Mouse (Mus musculus): Measurements from ENCODE around the gene Abhd5. TPM values are rescaled to one million over a fixed set of nuclear protein-coding genes. Genes with fewer than 3 reads are reported as not detected.

Gene Abhd5
- total and polyA plus RNA-seq, 3 experiments: 6.0 to 12.2 (median 8.8) TPM

DNA sequence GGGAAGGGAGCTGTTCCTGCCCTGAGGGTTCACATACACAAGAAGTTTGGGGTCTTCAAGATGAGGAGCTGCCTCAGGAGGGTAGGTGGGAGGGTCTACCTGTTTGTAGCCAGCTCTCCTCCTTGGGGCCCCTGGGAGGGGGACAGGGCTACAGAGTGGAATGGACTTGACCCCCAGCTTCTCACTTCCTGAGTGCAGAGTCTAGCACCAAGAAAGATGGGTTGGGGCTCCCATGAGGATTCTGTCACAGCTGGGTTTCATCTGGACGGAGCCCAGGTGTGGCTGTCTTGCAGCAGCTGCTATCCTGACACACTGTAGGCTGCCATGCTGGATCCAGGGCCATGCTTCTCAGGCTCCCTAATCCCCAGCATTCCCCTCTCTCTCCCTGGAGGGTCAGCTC, 78.3 kb downstream of the Abhd5 start:
- H3K36me3 ChIP-seq (replicated peaks in 1 of 2; ENCODE audit: control insufficient read depth in 1 of 2, insufficient read depth in 1 of 2, low read length in 1 of 2): no peaks in the 10 kb centered on the region
- H3K9ac ChIP-seq (ENCODE audit: insufficient read depth, low read depth): no peak overlapping the region
- in situ Hi-C loops (cut with MboI; ENCODE audit: low pct_ligation_motif_present, low pct_unique_long_range_greater_than_20kb, low sequenced_read_pairs): no loop called here
- no peaks in the 10 kb centered on the region for H3K79me2 ChIP-seq (replicated peaks; ENCODE audit: control insufficient read depth, extremely low read depth, insufficient read depth, poor library complexity, severe bottlenecking)
- dilution Hi-C loops (cut with MboI; ENCODE audit: extremely low pct_ligation_motif_present, extremely low pct_unique_long_range_greater_than_20kb, low sequenced_read_pairs): no loop called here
- no peak for TF ChIP-seq E2F4 (IDR thresholded peaks at IDR 0.05; ENCODE audit: insufficient replicate concordance, low read depth, low read length)
- H3K9me3 ChIP-seq (replicated peaks; ENCODE audit: low read length): no peaks in the 10 kb centered on the region
- no peak overlapping the region for H3K4me2 ChIP-seq (ENCODE audit: insufficient read depth, low read depth, poor library complexity, severe bottlenecking)
- no peak overlapping the region for H3K4me3 ChIP-seq (replicated peaks in 1 of 3; ENCODE audit: low read depth in 2 of 3, low read length in 2 of 3, poor library complexity in 1 of 3)
- DNase-seq (ENCODE audit: extremely low read depth): no peak
- H3K4me1 ChIP-seq (ENCODE audit: control insufficient read depth in 1 of 2, insufficient read depth in 2 of 2): peaks cover 0 to 13% of the 10 kb centered on the region in 2 experiments; a peak in 2 of 4 replicates
- H3K27me3 ChIP-seq (replicated peaks): peaks cover 29% of the 10 kb centered on the region
- no peak overlapping the region for H3K27ac ChIP-seq (ENCODE audit: insufficient read depth, low read depth)

Other genes starting within 250 kb of the Abhd5 start
- 10.5 and 13.1 TPM in 2 replicates for gene Snrk, start 234.3 kb upstream of the Abhd5 start, total RNA-seq (2012; rRNA removed)
- gene Snrk, start 234.3 kb upstream of the Abhd5 start, total RNA-seq (2014; rRNA removed): 6.0 and 6.1 TPM in 2 replicates
- gene Snrk, start 234.3 kb upstream of the Abhd5 start, polyA plus RNA-seq (2012; ENCODE audit: insufficient read length, low read depth): 6.7 and 7.0 TPM in 2 replicates
- gene Ano10, start 57.2 kb upstream of the Abhd5 start, total RNA-seq (2012; rRNA removed): 18.2 and 23.9 TPM in 2 replicates
- 7.3 and 9.5 TPM in 2 replicates for gene Ano10, start 57.2 kb upstream of the Abhd5 start, total RNA-seq (2014; rRNA removed)
- gene Ano10, start 57.2 kb upstream of the Abhd5 start, polyA plus RNA-seq (2012; ENCODE audit: insufficient read length, low read depth): 11.4 and 12.2 TPM in 2 replicates